Mouse (Mus musculus) hindbrain, embryonic 11.5 days (tissue): ENCODE results near the gene Tmem246. TPM values are rescaled to one million over a fixed set of nuclear protein-coding genes. Genes with fewer than 3 reads are reported as not detected.

Source experiments
- ATAC-seq: fragments of 200-750 bp; cut with Nextera tagmentation; 2 replicates; pipeline ENCODE4 v1.8.0; 2017; ENCODE audit warnings: mild to moderate bottlenecking, moderate TSS enrichment, moderate library complexity; ENCODE audit not compliant: low FRiP score
- DNase-seq: peaks from one replicate; pipeline ENCODE4 v3.0.0-alpha.2; 2015; ENCODE audit warnings: low spot score
- H3K27ac ChIP-seq: fragments of 300-500 bp; sonication (generic); 2 replicates; pipeline ENCODE4 v1.5.1; 2014; ENCODE audit warnings: mild to moderate bottlenecking, low read depth, low read length
- H3K27me3 ChIP-seq: fragments of 300-500 bp; sonication (generic); 2 replicates; pipeline ENCODE4 v1.6.1; 2014; ENCODE audit warnings: mild to moderate bottlenecking, low read length, moderate library complexity, mixed read lengths; ENCODE audit not compliant: control insufficient read depth, insufficient read depth
- H3K36me3 ChIP-seq: fragments of 300-500 bp; sonication (generic); 2 replicates; pipeline ENCODE4 v1.6.1; 2014; ENCODE audit warnings: mild to moderate bottlenecking, low read length, moderate library complexity, mixed read lengths; ENCODE audit not compliant: control insufficient read depth, insufficient read depth
- H3K4me1 ChIP-seq: fragments of 300-500 bp; sonication (generic); replicated peaks from 2 replicates; pipeline ENCODE4 v1.6.1; 2014; ENCODE audit warnings: low read length, mixed read lengths; ENCODE audit not compliant: control insufficient read depth, insufficient read depth
- H3K4me2 ChIP-seq: fragments of 300-500 bp; sonication (generic); replicated peaks from 2 replicates; pipeline ENCODE4 v1.6.1; 2014; ENCODE audit warnings: mild to moderate bottlenecking, low read depth, low read length
- H3K4me3 ChIP-seq: fragments of 300-500 bp; sonication (generic); 2 replicates; pipeline ENCODE4 v1.5.1; 2014; ENCODE audit warnings: low read depth, low read length
- H3K9ac ChIP-seq: fragments of 300-500 bp; sonication (generic); 2 replicates; pipeline ENCODE4 v1.6.1; 2014; ENCODE audit warnings: low read depth, low read length
- H3K9me3 ChIP-seq: fragments of 300-500 bp; sonication (generic); 2 replicates; pipeline ENCODE4 v1.6.1; 2016; ENCODE audit warnings: low read length; ENCODE audit not compliant: control insufficient read depth
- WGBS: fragments of 180-500 bp; shearing (Covaris S2); extraction: QIAGEN DNeasy Blood & Tissue Kit; methylation state at CpG from one replicate; pipeline ENCODE4 v1.1.7; 2014; 5-methylcytosine and 5-hydroxymethylcytosine counted together
- polyA plus RNA-seq: library from polyadenylated mRNA; unstranded; fragments of >200 nt; fragmentation: Nextera tagmentation; extraction: Ambion mirVana; gene quantifications from 2 replicates; pipeline ENCODE4 v1.2.1, GENCODE M21; 2014

Gene Tmem246
- polyA plus RNA-seq, 1 experiment from 2014 or later: 24.9 TPM

DNA sequence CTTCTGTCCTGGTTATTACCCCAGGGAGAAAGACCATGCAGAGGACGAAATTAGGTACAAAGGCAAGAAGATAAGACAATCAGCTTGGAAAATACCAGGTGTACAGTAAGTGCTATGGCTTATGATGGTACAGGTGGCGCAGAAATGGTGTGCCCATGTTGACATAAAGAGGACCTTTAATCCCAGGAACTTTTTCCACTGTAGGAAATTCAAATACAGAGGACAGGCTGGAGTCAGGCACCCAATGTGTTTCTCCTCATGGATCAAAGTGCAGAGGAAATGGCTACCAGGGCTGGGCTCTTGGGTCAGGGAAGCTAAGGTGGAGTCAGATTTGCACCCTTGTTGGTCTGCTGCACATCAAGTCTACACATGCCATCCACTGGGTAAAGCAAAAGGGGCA, 7.5 kb downstream of the Tmem246 start:
- Histone ChIP-seq H3K9me3 (no peaks in the 10 kb centered on the region), H3K36me3 (no peaks in the 10 kb centered on the region), H3K9ac (no peak overlapping the region), H3K27me3 (no peaks in the 10 kb centered on the region), H3K4me2 (no peak overlapping the region), H3K4me1 (no peaks in the 10 kb centered on the region), H3K4me3 (no peak overlapping the region), H3K27ac (no peak overlapping the region)
- 83% methylated on average over 2 of the region's 2 CpGs for WGBS
- no peak for DNase-seq
- no peak for ATAC-seq

DNA sequence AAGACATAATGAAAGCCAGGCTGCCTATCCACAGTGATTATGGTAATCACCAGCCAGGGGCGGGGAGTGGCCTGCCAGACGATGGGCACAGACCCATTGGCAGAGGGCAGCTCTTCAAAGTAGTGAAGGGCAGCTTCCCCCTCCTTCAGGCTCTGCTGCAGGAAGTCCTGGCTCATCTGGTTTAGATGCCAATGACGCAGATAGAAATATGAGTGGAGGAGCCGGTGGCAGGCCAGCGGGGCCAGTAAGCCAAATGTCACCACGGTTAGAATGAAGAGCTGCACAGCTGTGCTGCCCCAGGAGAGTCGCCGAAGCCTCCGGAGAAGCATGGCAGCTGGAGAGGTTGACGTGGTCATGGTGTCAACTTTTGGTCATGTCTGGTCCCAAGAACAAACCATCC, 10.9 kb downstream of the Tmem246 start:
- no peak for ATAC-seq
- WGBS: 89% methylated on average over 10 of the region's 10 CpGs

DNA sequence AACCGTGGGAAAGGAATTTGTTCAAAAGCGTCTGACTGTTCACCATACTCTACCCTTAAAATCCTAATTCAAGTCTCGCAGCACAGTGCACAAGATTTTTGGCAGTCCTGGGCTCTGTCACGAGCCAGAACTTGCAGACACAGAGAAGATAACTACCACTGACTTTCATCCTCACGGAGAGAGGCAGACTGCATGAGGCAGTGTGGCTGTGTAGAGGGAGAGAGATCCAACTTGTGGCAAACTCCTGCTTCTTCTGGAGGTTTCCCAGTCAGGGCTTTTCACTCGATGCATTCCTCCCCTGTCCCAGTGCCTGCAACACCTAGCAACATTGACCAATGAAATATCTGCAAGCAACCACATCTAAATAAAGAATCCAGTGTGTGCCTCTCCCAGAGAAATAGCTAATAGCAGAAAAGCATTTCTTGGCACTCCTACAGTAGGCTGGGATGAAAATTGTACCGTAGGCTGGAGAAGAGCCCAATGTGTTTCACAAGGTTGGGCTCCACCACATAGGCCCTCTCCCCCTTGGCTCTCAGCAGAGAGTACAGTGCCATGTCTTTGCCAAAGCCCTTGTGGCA, 12.1 kb downstream of the Tmem246 start:
- ATAC-seq: no peak

More for the DNA sequence above, 10.9 kb downstream of the Tmem246 start:
- no peaks in the 10 kb centered on the region for H3K36me3 ChIP-seq
- no peaks in the 10 kb centered on the region for H3K4me1 ChIP-seq
- no peak overlapping the region for H3K9ac ChIP-seq
- no peak overlapping the region for H3K27ac ChIP-seq
- H3K9me3 ChIP-seq: no peaks in the 10 kb centered on the region
- H3K4me3 ChIP-seq: no peak overlapping the region
- no peaks in the 10 kb centered on the region for H3K27me3 ChIP-seq
- H3K4me2 ChIP-seq: no peak overlapping the region
- DNase-seq: no peak

DNA sequence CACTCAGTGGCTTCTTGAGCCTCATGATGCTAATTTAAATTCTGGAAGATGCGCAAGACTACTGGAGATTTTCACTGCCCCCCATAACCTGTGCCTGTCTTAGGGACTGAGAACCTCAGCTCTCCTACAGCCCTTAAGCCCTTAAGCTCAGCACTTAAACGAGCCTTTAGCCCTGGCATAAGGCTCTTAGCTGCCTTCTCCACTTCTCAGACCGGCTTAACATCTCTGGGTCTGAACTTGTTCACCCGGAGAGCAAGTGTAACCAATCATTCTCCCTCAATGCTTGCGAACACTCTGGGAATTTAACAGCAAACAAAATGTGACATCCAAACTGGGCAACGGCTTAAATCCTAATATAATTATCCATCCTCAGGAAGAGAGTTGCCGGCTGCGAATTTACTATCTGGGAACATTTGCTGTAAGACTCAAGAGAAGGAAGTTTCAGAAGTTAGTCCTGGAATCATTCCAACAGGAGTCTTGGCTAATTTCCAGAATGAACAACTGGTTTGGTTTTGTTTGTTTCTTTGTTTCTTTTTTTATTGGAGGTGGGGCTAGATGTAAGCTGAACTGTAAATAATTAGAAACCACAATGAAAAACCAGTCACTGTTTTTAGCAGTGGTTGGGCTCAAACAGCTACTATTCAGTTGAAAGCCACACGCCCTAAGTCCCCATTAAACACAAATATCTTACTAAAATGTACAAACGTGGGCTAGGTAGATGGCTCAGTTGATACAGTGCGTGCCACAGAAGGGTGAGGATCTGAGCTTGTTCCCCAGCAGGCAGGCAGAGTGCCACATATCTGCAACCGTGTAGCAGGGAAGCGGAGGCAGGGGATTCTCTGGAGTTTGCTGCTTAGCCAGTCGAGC, 13.5 kb downstream of the Tmem246 start:
- no peaks in the 10 kb centered on the region for H3K9me3 ChIP-seq
- H3K4me1 ChIP-seq: no peaks in the 10 kb centered on the region
- DNase-seq (no peak), ATAC-seq (no peak)
- H3K36me3 ChIP-seq: no peaks in the 10 kb centered on the region
- WGBS: 84% methylated on average over 14 of the region's 14 CpGs
- no peak overlapping the region for H3K9ac ChIP-seq
- H3K4me2 ChIP-seq: no peak overlapping the region
- H3K27me3 ChIP-seq: no peaks in the 10 kb centered on the region
- H3K4me3 ChIP-seq: no peak overlapping the region
- no peak overlapping the region for H3K27ac ChIP-seq

More for the DNA sequence above, 12.1 kb downstream of the Tmem246 start:
- Histone ChIP-seq H3K36me3 (no peaks in the 10 kb centered on the region), H3K27me3 (no peaks in the 10 kb centered on the region), H3K4me3 (no peak overlapping the region), H3K9ac (no peak overlapping the region), H3K9me3 (no peaks in the 10 kb centered on the region), H3K4me2 (no peak overlapping the region), H3K4me1 (no peaks in the 10 kb centered on the region), H3K27ac (no peak overlapping the region)
- no peak for DNase-seq
- WGBS: 95% methylated on average over 7 of the region's 7 CpGs

DNA sequence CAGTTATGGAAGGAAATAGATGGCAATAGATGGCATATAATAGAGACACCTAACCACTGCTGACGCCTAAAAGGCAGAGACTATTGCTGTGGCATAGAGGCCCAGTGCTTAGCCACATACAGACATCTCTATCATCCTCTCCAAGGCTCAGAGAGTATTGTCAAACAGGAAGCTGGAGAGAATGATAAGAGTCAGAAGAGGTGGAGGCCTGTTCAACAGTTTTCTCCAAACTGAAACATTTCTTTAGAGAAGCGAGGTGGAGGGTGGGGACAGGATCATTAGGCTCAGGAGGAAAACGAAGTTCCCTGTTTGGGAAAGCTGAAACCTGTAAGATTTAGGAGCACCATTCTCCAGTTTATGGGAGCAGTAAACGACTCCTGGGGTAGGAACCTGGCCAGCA, 16.4 kb downstream of the Tmem246 start:
- H3K27me3 ChIP-seq: no peaks in the 10 kb centered on the region
- ATAC-seq (no peak), DNase-seq (no peak)
- no peak overlapping the region for H3K4me2 ChIP-seq
- H3K36me3 ChIP-seq: no peaks in the 10 kb centered on the region
- H3K9ac ChIP-seq: no peak overlapping the region
- H3K4me3 ChIP-seq: no peak overlapping the region
- H3K27ac ChIP-seq: no peak overlapping the region
- H3K9me3 ChIP-seq: no peaks in the 10 kb centered on the region
- WGBS: 80% methylated on average over 4 of the region's 4 CpGs
- no peaks in the 10 kb centered on the region for H3K4me1 ChIP-seq

DNA sequence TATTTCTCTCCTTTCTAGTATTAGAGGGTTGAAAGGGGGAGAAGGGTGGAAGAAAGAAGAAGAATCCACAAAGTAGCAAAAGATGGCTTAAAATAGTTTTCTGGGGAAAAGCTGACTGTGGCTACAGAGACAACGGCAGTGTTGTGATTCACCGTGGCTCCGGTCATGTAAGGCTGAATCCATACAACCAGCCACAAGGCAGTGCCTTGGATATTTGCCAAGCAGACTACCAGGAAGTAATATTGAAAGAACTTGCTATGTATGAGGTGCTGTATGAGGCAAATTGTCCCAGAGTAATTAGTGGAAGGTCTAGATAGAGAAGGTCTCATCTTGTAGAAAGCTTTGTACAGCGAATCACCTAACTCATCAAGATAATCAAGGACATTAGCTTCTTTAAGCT, 25.5 kb downstream of the Tmem246 start:
- Histone ChIP-seq H3K9me3 (no peaks in the 10 kb centered on the region), H3K9ac (no peak overlapping the region), H3K4me3 (no peak overlapping the region), H3K27me3 (no peaks in the 10 kb centered on the region), H3K4me2 (no peak overlapping the region), H3K4me1 (no peaks in the 10 kb centered on the region), H3K27ac (no peak overlapping the region), H3K36me3 (no peaks in the 10 kb centered on the region)
- no peak for DNase-seq
- no peak for ATAC-seq
- 92% methylated on average over 4 of the region's 4 CpGs for WGBS

DNA sequence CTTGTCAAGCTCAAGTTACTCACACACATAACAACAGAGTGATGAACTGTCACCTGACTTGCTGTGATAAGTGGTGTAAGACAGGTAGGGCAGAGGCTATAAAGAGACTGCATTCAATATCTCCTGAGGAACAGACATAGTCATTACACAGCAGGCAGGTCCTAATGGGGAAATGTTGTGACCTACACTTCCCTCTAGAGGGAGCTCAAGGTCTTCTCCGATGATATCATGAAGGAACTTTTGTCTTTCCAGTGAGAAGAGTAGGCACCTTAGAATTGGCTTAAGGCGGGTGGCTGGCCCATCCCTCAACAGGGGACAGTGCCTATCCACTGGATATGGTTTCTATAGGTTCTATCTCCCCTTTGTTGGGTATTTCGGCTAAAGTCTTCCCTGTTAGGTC, 30.1 kb downstream of the Tmem246 start:
- no peaks in the 10 kb centered on the region for H3K27me3 ChIP-seq
- peak; percentile 79 for DNase-seq
- H3K36me3 ChIP-seq: no peaks in the 10 kb centered on the region
- ATAC-seq: peak; percentile 78
- H3K4me2 ChIP-seq: no peak overlapping the region
- no peak overlapping the region for H3K4me3 ChIP-seq
- H3K4me1 ChIP-seq: no peaks in the 10 kb centered on the region
- no peaks in the 10 kb centered on the region for H3K9me3 ChIP-seq
- H3K27ac ChIP-seq: no peak overlapping the region
- 27% methylated on average over 3 of the region's 3 CpGs for WGBS
- H3K9ac ChIP-seq: no peak overlapping the region

DNA sequence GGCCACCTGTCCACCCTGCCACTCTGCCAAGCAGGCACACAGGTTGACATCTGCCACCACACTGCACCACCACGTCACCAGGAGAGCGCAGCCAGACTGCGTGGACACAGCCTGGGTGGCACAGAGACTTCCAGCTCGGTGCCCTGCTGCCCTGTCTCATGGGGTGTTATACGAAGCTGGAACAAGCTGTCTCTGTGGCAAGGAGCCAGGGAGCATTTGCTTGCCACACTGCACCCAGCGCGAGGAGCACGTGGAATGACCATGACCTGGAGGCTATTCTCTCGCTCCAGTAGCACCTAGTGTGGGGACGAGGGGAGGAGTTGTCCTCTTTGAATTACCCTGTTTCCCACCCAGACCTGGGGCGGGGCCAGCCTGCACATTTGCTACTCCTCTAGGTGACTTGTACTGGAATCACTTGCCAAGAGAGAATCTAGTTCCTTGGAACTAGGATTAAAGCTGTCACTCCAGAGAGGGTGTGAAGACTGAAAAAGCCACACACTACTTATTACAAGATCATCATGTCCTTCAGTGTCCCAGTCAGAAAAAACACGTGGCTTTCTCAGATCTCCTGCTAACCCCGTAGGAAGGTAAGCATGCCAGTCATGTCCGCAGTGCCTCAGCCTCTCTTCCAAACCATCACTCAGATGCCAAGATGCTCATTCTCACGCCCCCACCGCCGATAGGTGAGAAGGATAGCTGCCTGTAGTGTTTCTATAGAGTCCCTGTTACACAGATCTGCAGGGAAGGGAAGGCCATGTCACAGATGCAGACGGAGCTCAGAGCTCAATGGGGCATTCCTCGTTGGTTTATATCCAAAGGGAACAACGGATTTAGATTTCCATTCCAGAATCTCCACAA, 37.5 kb downstream of the Tmem246 start:
- DNase-seq: no peak
- no peak overlapping the region for H3K9ac ChIP-seq
- H3K27me3 ChIP-seq: no peaks in the 10 kb centered on the region
- no peak overlapping the region for H3K4me3 ChIP-seq
- 79% methylated on average over 20 of the region's 20 CpGs for WGBS
- H3K4me2 ChIP-seq: no peak overlapping the region
- H3K9me3 ChIP-seq: no peaks in the 10 kb centered on the region
- ATAC-seq: no peak
- H3K27ac ChIP-seq: no peak overlapping the region
- H3K36me3 ChIP-seq: no peaks in the 10 kb centered on the region
- no peaks in the 10 kb centered on the region for H3K4me1 ChIP-seq
